Mouse (Mus musculus): ENCODE results near the gene Nucb1. TPM values are rescaled to one million over a fixed set of nuclear protein-coding genes. Genes with fewer than 3 reads are reported as not detected.
"Not testable (repeated sequence)": the region's sequence is repeated elsewhere in the genome, so short reads cannot be mapped to it uniquely, and the experiment has no call there.

The Nucb1 gene
- total and polyA plus RNA-seq, 2 experiments from 2014 or later, result 76.8 to 122 TPM

- H3K36me3 ChIP-seq (ENCODE audit: insufficient read depth), result no peaks in the 10 kb centered on the region
- no peak overlapping the region for H3K4me2 ChIP-seq (ENCODE audit: low read depth)
- no peak for TF ChIP-seq CTCF (IDR thresholded peaks at IDR 0.05; ENCODE audit: low read depth)
- 89% methylated on average over 1 of the region's 1 CpGs for WGBS
- ATAC-seq (no peak), DNase-seq (no peak)
- no peaks in the 10 kb centered on the region for H3K9me3 ChIP-seq (ENCODE audit: low read length)
- H3K27ac ChIP-seq (ENCODE audit: low read depth, low read length), result no peak overlapping the region
- H3K4me1 ChIP-seq (ENCODE audit: insufficient read depth), result no peaks in the 10 kb centered on the region
- H3K27me3 ChIP-seq (ENCODE audit: insufficient read depth, low read length), result no peaks in the 10 kb centered on the region
- H3K9ac ChIP-seq, result no peak overlapping the region
- H3K4me3 ChIP-seq (ENCODE audit: low read depth, low read length), result no peak overlapping the region
Measured at GRCm38 (mm10) chr7:45482166-45482565, 28.0 kb downstream of the Nucb1 start.

GRCm38 (mm10) chr7:45481374-45481927 lies 28.8 kb downstream of the Nucb1 start, which contains the start of gene Tulp2:
Gene Tulp2 (plus strand): TSS chr7:45481877.
- TF ChIP-seq CTCF (IDR thresholded peaks at IDR 0.05; ENCODE audit: low read depth), result no peak
- Histone ChIP-seq H3K36me3 (ENCODE audit: insufficient read depth) (no peaks in the 10 kb centered on the region), H3K4me2 (ENCODE audit: low read depth) (no peak within 1 kb of the TSS), H3K9me3 (ENCODE audit: low read length) (no peaks in the 10 kb centered on the region), H3K27ac (ENCODE audit: low read depth, low read length) (no peak within 1 kb of the TSS), H3K4me3 (ENCODE audit: low read depth, low read length) (no peak within 1 kb of the TSS), H3K9ac (no peak within 1 kb of the TSS), H3K4me1 (ENCODE audit: insufficient read depth) (no peaks in the 10 kb centered on the region), H3K27me3 (ENCODE audit: insufficient read depth, low read length) (no peaks in the 10 kb centered on the region)
- DNase-seq, result peak; percentile 74
- ATAC-seq, result peak; percentile 90
- 52% methylated on average over 15 of the region's 15 CpGs for WGBS

GRCm38 (mm10) chr7:45480310-45480709 lies 29.9 kb downstream of the Nucb1 start:
- DNase-seq; H3K27me3 ChIP-seq (ENCODE audit: insufficient read depth, low read length); H3K36me3 ChIP-seq (ENCODE audit: insufficient read depth); H3K4me1 ChIP-seq (ENCODE audit: insufficient read depth); H3K4me3 ChIP-seq (ENCODE audit: low read depth, low read length); H3K4me2 ChIP-seq (ENCODE audit: low read depth); H3K9me3 ChIP-seq (ENCODE audit: low read length); H3K27ac ChIP-seq (ENCODE audit: low read depth, low read length); ATAC-seq; H3K9ac ChIP-seq: not testable (repeated sequence)
- 78% methylated on average over 3 of the region's 4 CpGs for WGBS

DNA sequence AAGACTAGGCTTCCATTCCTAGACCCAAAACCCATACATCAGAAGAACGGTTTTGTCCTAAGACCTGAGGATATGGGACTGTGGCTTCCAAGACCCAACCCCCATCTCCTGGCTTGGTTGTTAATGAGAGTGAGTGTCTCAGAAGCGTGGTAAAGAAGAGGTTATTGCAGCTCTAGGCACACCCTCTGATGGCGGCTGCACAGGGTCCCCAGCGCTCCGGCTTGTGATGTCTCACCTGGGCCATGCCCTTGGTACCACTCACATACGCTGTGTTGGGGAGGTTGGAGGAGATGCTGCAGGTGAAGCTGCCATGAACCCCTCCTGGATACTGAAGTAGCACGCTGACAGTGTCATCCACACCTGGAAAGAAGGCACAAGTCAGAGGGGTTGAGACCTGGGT lies 31.4 kb downstream of the Nucb1 start:
- H3K4me1 ChIP-seq (ENCODE audit: insufficient read depth), result no peaks in the 10 kb centered on the region
- H3K9me3 ChIP-seq (ENCODE audit: low read length), result no peaks in the 10 kb centered on the region
- DNase-seq (no peak), ATAC-seq (no peak)
- H3K27me3 ChIP-seq (ENCODE audit: insufficient read depth, low read length), result no peaks in the 10 kb centered on the region
- H3K27ac ChIP-seq (ENCODE audit: low read depth, low read length), result no peak overlapping the region
- no peak for TF ChIP-seq CTCF (IDR thresholded peaks at IDR 0.05; ENCODE audit: low read depth)
- H3K4me2 ChIP-seq (ENCODE audit: low read depth), result no peak overlapping the region
- H3K4me3 ChIP-seq (ENCODE audit: low read depth, low read length), result no peak overlapping the region
- H3K9ac ChIP-seq, result no peak overlapping the region
- no peaks in the 10 kb centered on the region for H3K36me3 ChIP-seq (ENCODE audit: insufficient read depth)
- 97% methylated on average over 7 of the region's 7 CpGs for WGBS

- H3K4me1 ChIP-seq (ENCODE audit: insufficient read depth), result no peaks in the 10 kb centered on the region
- no peak overlapping the region for H3K9ac ChIP-seq
- WGBS, result 1% methylated on average over 3 of the region's 3 CpGs
- H3K4me3 ChIP-seq (ENCODE audit: low read depth, low read length), result no peak overlapping the region
- H3K36me3 ChIP-seq (ENCODE audit: insufficient read depth), result no peaks in the 10 kb centered on the region
- ATAC-seq (peak; percentile 71), DNase-seq (peak; percentile 82)
- peak; percentile 80 for TF ChIP-seq CTCF (IDR thresholded peaks at IDR 0.05; ENCODE audit: low read depth)
- H3K4me2 ChIP-seq (ENCODE audit: low read depth), result no peak overlapping the region
- no peaks in the 10 kb centered on the region for H3K9me3 ChIP-seq (ENCODE audit: low read length)
- no peak overlapping the region for H3K27ac ChIP-seq (ENCODE audit: low read depth, low read length)
- no peaks in the 10 kb centered on the region for H3K27me3 ChIP-seq (ENCODE audit: insufficient read depth, low read length)
Measured at GRCm38 (mm10) chr7:45477003-45477402, 33.2 kb downstream of the Nucb1 start.

- Histone ChIP-seq H3K27ac (ENCODE audit: low read depth, low read length) (no peak overlapping the region), H3K27me3 (ENCODE audit: insufficient read depth, low read length) (no peaks in the 10 kb centered on the region), H3K4me3 (ENCODE audit: low read depth, low read length) (no peak overlapping the region), H3K9me3 (ENCODE audit: low read length) (no peaks in the 10 kb centered on the region), H3K4me1 (ENCODE audit: insufficient read depth) (no peaks in the 10 kb centered on the region), H3K36me3 (ENCODE audit: insufficient read depth) (no peaks in the 10 kb centered on the region), H3K4me2 (ENCODE audit: low read depth) (no peak overlapping the region), H3K9ac (no peak overlapping the region)
- no peak for DNase-seq
- WGBS, result 39% methylated on average over 1 of the region's 1 CpGs
- ATAC-seq, result no peak
- TF ChIP-seq CTCF (IDR thresholded peaks at IDR 0.05; ENCODE audit: low read depth), result no peak
Measured at GRCm38 (mm10) chr7:45476453-45476852, 33.8 kb downstream of the Nucb1 start.

DNA sequence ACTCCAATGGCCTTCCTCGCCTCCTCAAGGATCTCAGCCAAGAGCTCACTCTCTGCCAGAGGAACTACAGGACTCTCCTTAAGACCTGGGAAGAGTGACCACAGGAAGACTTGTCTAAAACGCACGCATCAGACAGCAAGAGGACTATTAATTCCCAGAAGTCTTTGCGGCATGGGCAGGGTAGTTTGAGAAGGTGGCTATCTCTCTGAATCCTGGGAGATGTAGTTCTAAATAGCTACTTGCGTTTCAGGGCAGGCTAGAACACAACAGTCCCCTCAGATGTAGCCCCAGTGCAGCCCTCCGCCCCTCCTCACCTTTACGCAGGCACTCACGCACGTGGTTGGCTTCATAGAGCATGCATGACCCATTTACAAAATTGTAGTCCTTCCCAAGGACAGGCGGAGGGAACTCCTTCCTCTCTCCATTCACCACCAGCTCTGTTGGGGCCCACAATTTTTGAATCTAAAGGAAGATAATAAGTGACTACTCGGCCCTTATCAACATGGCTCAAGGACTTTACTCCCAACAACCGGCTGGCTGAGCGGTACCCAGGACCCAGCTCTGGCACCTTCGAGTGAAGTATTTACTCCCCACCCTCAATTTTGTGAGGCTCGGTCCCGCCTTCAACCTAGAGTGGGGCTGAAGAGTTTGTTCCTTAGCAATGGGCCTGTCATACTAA lies 34.8 kb downstream of the Nucb1 start:
- H3K4me1 ChIP-seq (ENCODE audit: insufficient read depth), result no peaks in the 10 kb centered on the region
- no peak overlapping the region for H3K4me3 ChIP-seq (ENCODE audit: low read depth, low read length)
- peak overlapping the region; percentile 22; the same call in 1 of the 2 replicates for H3K4me2 ChIP-seq (ENCODE audit: low read depth)
- H3K27me3 ChIP-seq (ENCODE audit: insufficient read depth, low read length), result no peaks in the 10 kb centered on the region
- 71% methylated on average over 16 of the region's 16 CpGs for WGBS
- ATAC-seq, result no peak
- no peak for DNase-seq
- no peaks in the 10 kb centered on the region for H3K9me3 ChIP-seq (ENCODE audit: low read length)
- no peaks in the 10 kb centered on the region for H3K36me3 ChIP-seq (ENCODE audit: insufficient read depth)
- no peak overlapping the region for H3K27ac ChIP-seq (ENCODE audit: low read depth, low read length)
- TF ChIP-seq CTCF (IDR thresholded peaks at IDR 0.05; ENCODE audit: low read depth), result no peak
- no peak overlapping the region for H3K9ac ChIP-seq

All from forebrain, postnatal 0 days (tissue).